Mouse (Mus musculus): Measurements from ENCODE around the gene Ddx11. TPM values are rescaled to one million over a fixed set of nuclear protein-coding genes. Genes with fewer than 3 reads are reported as not detected.

Ddx11 gene
- polyA plus RNA-seq, 1 experiment from 2014 or later: 15.6 TPM

GRCm38 (mm10) chr17:66197041-66197440 lies 73.7 kb downstream of the Ddx11 start:
- H3K9ac ChIP-seq: no peak overlapping the region
- no peak overlapping the region for H3K4me2 ChIP-seq
- 33% methylated on average over 3 of the region's 3 CpGs for WGBS
- H3K4me3 ChIP-seq: no peak overlapping the region
- no peaks in the 10 kb centered on the region for H3K9me3 ChIP-seq
- no peaks in the 10 kb centered on the region for H3K36me3 ChIP-seq
- no peaks in the 10 kb centered on the region for H3K27me3 ChIP-seq
- H3K27ac ChIP-seq: no peak overlapping the region
- no peak for ATAC-seq (ENCODE audit: insufficient number of reproducible peaks, low FRiP score, low TSS enrichment, low read depth)
- no peaks in the 10 kb centered on the region for H3K4me1 ChIP-seq

Other genes starting within 250 kb of the Ddx11 start
- gene Ralbp1, start 237.7 kb upstream of the Ddx11 start, polyA plus RNA-seq (2015; fragmentation: Nextera tagmentation; extraction: Ambion mirVana): 179 and 182 TPM in 2 replicates
- 136 and 150 TPM in 2 replicates for gene Twsg1, start 172.3 kb upstream of the Ddx11 start, polyA plus RNA-seq (2015; fragmentation: Nextera tagmentation; extraction: Ambion mirVana)
- gene Ankrd12, start 46.4 kb upstream of the Ddx11 start, polyA plus RNA-seq (2015; fragmentation: Nextera tagmentation; extraction: Ambion mirVana): 24.6 and 27.2 TPM in 2 replicates
- gene Ndufv2, start 22.0 kb upstream of the Ddx11 start, polyA plus RNA-seq (2015; fragmentation: Nextera tagmentation; extraction: Ambion mirVana): 284 and 289 TPM in 2 replicates
- gene Washc1, start 12.0 kb upstream of the Ddx11 start, polyA plus RNA-seq (2015; fragmentation: Nextera tagmentation; extraction: Ambion mirVana): 39.0 and 40.7 TPM in 2 replicates